Mouse (Mus musculus): ENCODE measurements around the gene Rnf168.
"Not testable (repeated sequence)": the region's sequence is repeated elsewhere in the genome, so short reads cannot be mapped to it uniquely, and the experiment has no call there.

Gene Rnf168

GRCm38 (mm10) chr16:32277308-32278256 lies at the start of gene Rnf168:
Gene Rnf168 (plus strand): TSS chr16:32277459.
- peak; percentile 92 to 94 for DNase-seq

- DNase-seq, result peak in 1 of 2 experiments; percentile 4
These were observed 45.2 kb upstream of the Rnf168 start for GRCm38 (mm10) chr16:32232050-32232449.

GRCm38 (mm10) chr16:32237930-32238680 lies 39.2 kb upstream of the Rnf168 start:
- peak; percentile 15 to 17 for DNase-seq

GRCm38 (mm10) chr16:32239428-32240312 lies 37.6 kb upstream of the Rnf168 start:
- no peak for DNase-seq

GRCm38 (mm10) chr16:32243901-32244300 lies 33.4 kb upstream of the Rnf168 start:
- no peak for DNase-seq

GRCm38 (mm10) chr16:32246351-32246791 lies 30.9 kb upstream of the Rnf168 start:
- peak; percentile 31 to 45 for DNase-seq

GRCm38 (mm10) chr16:32246952-32247370 lies 30.3 kb upstream of the Rnf168 start, which contains the start of the genes Fbxo45 and Wdr53:
Gene Fbxo45 (minus strand): TSS chr16:32247158.
Gene Wdr53 (plus strand): TSS chr16:32247227.
- DNase-seq, result peak; percentile 98

GRCm38 (mm10) chr16:32264225-32264624 lies 13.0 kb upstream of the Rnf168 start:
- peak; percentile 9 to 18 for DNase-seq

GRCm38 (mm10) chr16:32271291-32271690 lies 6.0 kb upstream of the Rnf168 start, which contains the start of gene Smco1:
Gene Smco1 (plus strand): TSS chr16:32271468.
- no peak for DNase-seq

- no peak for DNase-seq
These were observed 3.9 kb upstream of the Rnf168 start for GRCm38 (mm10) chr16:32273338-32273737.

- no peak for DNase-seq
These were observed 2.2 kb upstream of the Rnf168 start for GRCm38 (mm10) chr16:32275041-32275440.

- no peak for DNase-seq
These were observed 1.4 kb upstream of the Rnf168 start for GRCm38 (mm10) chr16:32275830-32276229.

- no peak for DNase-seq
These were observed 1.1 kb downstream of the Rnf168 start for GRCm38 (mm10) chr16:32278396-32278795.

- no peak for DNase-seq
These were observed 3.0 kb downstream of the Rnf168 start for GRCm38 (mm10) chr16:32280211-32280610.

- no peak for DNase-seq
These were observed 5.3 kb downstream of the Rnf168 start for GRCm38 (mm10) chr16:32282608-32283007.

GRCm38 (mm10) chr16:32291821-32292220 lies 14.6 kb downstream of the Rnf168 start:
- DNase-seq, result no peak

GRCm38 (mm10) chr16:32299617-32300016 lies 22.4 kb downstream of the Rnf168 start:
- not testable (repeated sequence) for DNase-seq

GRCm38 (mm10) chr16:32303046-32303445 lies 25.8 kb downstream of the Rnf168 start:
- no peak for DNase-seq

GRCm38 (mm10) chr16:32303886-32304285 lies 26.6 kb downstream of the Rnf168 start:
- no peak for DNase-seq

- no peak for DNase-seq
These were observed 34.7 kb downstream of the Rnf168 start for GRCm38 (mm10) chr16:32311970-32312369.

- no peak for DNase-seq
These were observed 35.1 kb downstream of the Rnf168 start for GRCm38 (mm10) chr16:32312386-32312785.

- no peak for DNase-seq
These were observed 35.6 kb downstream of the Rnf168 start for GRCm38 (mm10) chr16:32312859-32313258.
